Mouse (Mus musculus): ENCODE results near the gene Gm2007.
"Not testable (repeated sequence)": the region's sequence is repeated elsewhere in the genome, so short reads cannot be mapped to it uniquely, and the experiment has no call there.

The Gm2007 gene

GRCm38 (mm10) chr2:175741237-175741636 lies at the start of gene Gm2007:
TSS of gene Gm2007 (plus strand) at chr2:175741537.
- not testable (repeated sequence) for DNase-seq (ENCODE audit: low spot score)

GRCm38 (mm10) chr2:175703546-175703945 lies 37.8 kb upstream of the Gm2007 start, which contains the start of gene Zfp969:
TSS of gene Zfp969 (minus strand) at chr2:175703646.
- DNase-seq (ENCODE audit: low spot score), result not testable (repeated sequence)

DNA sequence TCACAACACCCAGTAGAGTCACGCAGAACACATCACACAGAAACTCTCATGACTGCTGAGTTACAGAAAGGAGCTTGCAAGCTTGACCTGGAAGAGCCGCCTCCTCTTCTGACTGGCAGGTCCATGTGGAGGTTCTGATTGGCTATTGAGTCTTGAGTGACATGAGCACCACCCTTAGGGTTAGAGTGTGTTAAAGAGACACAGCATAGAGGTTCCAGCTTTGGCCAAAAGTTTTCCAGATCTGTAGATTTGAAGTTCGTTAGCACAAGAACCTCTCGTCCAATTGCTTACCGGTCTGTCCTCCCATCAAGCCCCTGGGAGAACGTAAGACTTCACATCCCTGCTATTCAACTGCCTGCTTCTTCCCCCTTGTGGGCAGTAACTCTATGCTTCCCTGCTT lies 59.7 kb downstream of the Gm2007 start, which contains the start of gene Gm14288:
TSS of gene Gm14288 (minus strand) at position 101 of the 400 bp plus-strand sequence.
- DNase-seq (ENCODE audit: low spot score), result not testable (repeated sequence)

All from ovary, postnatal 10 days (tissue).